Mouse (Mus musculus) c-Kit-positive CD71-positive TER-119-negative erythroid progenitor cells, embryonic 14.5 days (primary cell): ENCODE measurements around the gene Gm49388.
"Not testable (repeated sequence)": the region's sequence is repeated elsewhere in the genome, so short reads cannot be mapped to it uniquely, and the experiment has no call there.

Experiments
- DNase-seq: peaks from one replicate; pipeline ENCODE4 v3.0.0-alpha.2; 2013; ENCODE audit warnings: low read depth

Gm49388 gene

GRCm38 (mm10) chr7:127768346-127768996, 16.9 kb upstream of the Gm49388 start:
- no peak for DNase-seq

GRCm38 (mm10) chr7:127768997-127769593, 16.3 kb upstream of the Gm49388 start:
- peak; percentile 55 for DNase-seq

- no peak for DNase-seq
Measured at GRCm38 (mm10) chr7:127769651-127770038, 15.8 kb upstream of the Gm49388 start, which contains the start of gene Orai3. Gene Orai3 (plus strand): TSS chr7:127769815.

- DNase-seq: no peak
Measured at GRCm38 (mm10) chr7:127770039-127770905, 15.1 kb upstream of the Gm49388 start.

- no peak for DNase-seq
Measured at GRCm38 (mm10) chr7:127771262-127771661, 14.1 kb upstream of the Gm49388 start.

- no peak for DNase-seq
Measured at GRCm38 (mm10) chr7:127772080-127772479, 13.3 kb upstream of the Gm49388 start.

GRCm38 (mm10) chr7:127772557-127772956, 12.9 kb upstream of the Gm49388 start:
- DNase-seq: no peak

- DNase-seq: peak; percentile 82
Measured at GRCm38 (mm10) chr7:127773664-127774384, 11.6 kb upstream of the Gm49388 start.

GRCm38 (mm10) chr7:127775837-127776236, 9.6 kb upstream of the Gm49388 start:
- not testable (repeated sequence) for DNase-seq

GRCm38 (mm10) chr7:127776426-127776825, 9.0 kb upstream of the Gm49388 start, which contains the start of gene Setd1a:
Gene Setd1a (plus strand): TSS chr7:127776670.
- DNase-seq: peak; percentile 65

- DNase-seq: peak; percentile 96
Measured at GRCm38 (mm10) chr7:127776878-127777473, 8.4 kb upstream of the Gm49388 start.

- DNase-seq: no peak
Measured at GRCm38 (mm10) chr7:127777474-127778266, 7.7 kb upstream of the Gm49388 start.

- no peak for DNase-seq
Measured at GRCm38 (mm10) chr7:127778350-127778749, 7.1 kb upstream of the Gm49388 start.

GRCm38 (mm10) chr7:127797076-127797845, 11.9 kb downstream of the Gm49388 start:
- no peak for DNase-seq

GRCm38 (mm10) chr7:127798591-127798990, 13.2 kb downstream of the Gm49388 start:
- DNase-seq: no peak

- no peak for DNase-seq
Measured at GRCm38 (mm10) chr7:127799211-127799610, 13.8 kb downstream of the Gm49388 start.

- DNase-seq: no peak
Measured at GRCm38 (mm10) chr7:127799738-127800137, 14.3 kb downstream of the Gm49388 start.

GRCm38 (mm10) chr7:127800435-127801009, 15.1 kb downstream of the Gm49388 start, which contains the start of gene Hsd3b7:
Gene Hsd3b7 (plus strand): TSS chr7:127800604.
- DNase-seq: peak; percentile 68

GRCm38 (mm10) chr7:127801010-127801621, 15.7 kb downstream of the Gm49388 start:
- DNase-seq: no peak
